Mouse (Mus musculus): ENCODE data around the gene Gnl1.
"Not testable (repeated sequence)": the region's sequence is repeated elsewhere in the genome, so short reads cannot be mapped to it uniquely, and the experiment has no call there.

Gnl1 gene

GRCm38 (mm10) chr17:35994879-35995240 is 15.2 kb downstream of the Gnl1 start:
- DNase-seq: no peak

GRCm38 (mm10) chr17:35996949-35997348 is 17.3 kb downstream of the Gnl1 start:
- peak; percentile 98 for DNase-seq

- peak; percentile 40 for DNase-seq
Observed at GRCm38 (mm10) chr17:35997713-35998510, 18.3 kb downstream of the Gnl1 start.

GRCm38 (mm10) chr17:35998545-35999305 is 19.1 kb downstream of the Gnl1 start:
- DNase-seq: no peak

- DNase-seq: no peak
Observed at GRCm38 (mm10) chr17:35999356-35999755, 19.7 kb downstream of the Gnl1 start.

- no peak for DNase-seq
Observed at GRCm38 (mm10) chr17:36000349-36000748, 20.7 kb downstream of the Gnl1 start.

GRCm38 (mm10) chr17:36001121-36001897 is 21.7 kb downstream of the Gnl1 start:
- DNase-seq: no peak

- DNase-seq: no peak
Observed at GRCm38 (mm10) chr17:36001966-36002365, 22.3 kb downstream of the Gnl1 start.

- no peak for DNase-seq
Observed at GRCm38 (mm10) chr17:36003331-36003730, 23.7 kb downstream of the Gnl1 start.

- DNase-seq: not testable (repeated sequence)
Observed at GRCm38 (mm10) chr17:36004409-36004808, 24.8 kb downstream of the Gnl1 start.

- DNase-seq: no peak
Observed at GRCm38 (mm10) chr17:36014977-36015376, 35.3 kb downstream of the Gnl1 start.

GRCm38 (mm10) chr17:36017046-36017445 is 37.4 kb downstream of the Gnl1 start:
- DNase-seq: no peak

GRCm38 (mm10) chr17:36018979-36019378 is 39.3 kb downstream of the Gnl1 start:
- peak; percentile 29 for DNase-seq

- no peak for DNase-seq
Observed at GRCm38 (mm10) chr17:36019519-36019918, 39.9 kb downstream of the Gnl1 start.

GRCm38 (mm10) chr17:36020191-36021073 is 40.8 kb downstream of the Gnl1 start, which contains the start of gene H2-T24:
Gene H2-T24, minus strand, starts transcription at chr17:36020560.
- DNase-seq: peak; percentile 91

- no peak for DNase-seq
Observed at GRCm38 (mm10) chr17:36021309-36021708, 41.7 kb downstream of the Gnl1 start.

- DNase-seq: no peak
Observed at GRCm38 (mm10) chr17:36022098-36022497, 42.4 kb downstream of the Gnl1 start.

- DNase-seq: no peak
Observed at GRCm38 (mm10) chr17:36022922-36023321, 43.3 kb downstream of the Gnl1 start.

- DNase-seq: peak; percentile 60
Observed at GRCm38 (mm10) chr17:36023710-36024654, 44.3 kb downstream of the Gnl1 start.

- DNase-seq: no peak
Observed at GRCm38 (mm10) chr17:36025197-36025596, 45.5 kb downstream of the Gnl1 start.

GRCm38 (mm10) chr17:36025901-36026300 is 46.2 kb downstream of the Gnl1 start:
- DNase-seq: no peak

Measured in lung, postnatal 10 days (tissue).